Mouse (Mus musculus) lung, adult 2 months (tissue): ENCODE measurements around the gene Gm10197.

Experiments used
- CTCF ChIP-seq: fragments of 200-500 bp; IDR thresholded peaks from 2 replicates; pipeline ENCODE4 v1.5.1; 2011; ENCODE audit warnings: mild to moderate bottlenecking, low read length, control low read depth; ENCODE audit not compliant: insufficient read depth
- POLR2A ChIP-seq: fragments of 200-500 bp; IDR thresholded peaks from 2 replicates; pipeline ENCODE4 v1.6.1; 2011; ENCODE audit warnings: low read depth, mild to moderate bottlenecking, control low read depth, low read length, borderline replicate concordance; ENCODE audit errors: extremely low read depth

DNA sequence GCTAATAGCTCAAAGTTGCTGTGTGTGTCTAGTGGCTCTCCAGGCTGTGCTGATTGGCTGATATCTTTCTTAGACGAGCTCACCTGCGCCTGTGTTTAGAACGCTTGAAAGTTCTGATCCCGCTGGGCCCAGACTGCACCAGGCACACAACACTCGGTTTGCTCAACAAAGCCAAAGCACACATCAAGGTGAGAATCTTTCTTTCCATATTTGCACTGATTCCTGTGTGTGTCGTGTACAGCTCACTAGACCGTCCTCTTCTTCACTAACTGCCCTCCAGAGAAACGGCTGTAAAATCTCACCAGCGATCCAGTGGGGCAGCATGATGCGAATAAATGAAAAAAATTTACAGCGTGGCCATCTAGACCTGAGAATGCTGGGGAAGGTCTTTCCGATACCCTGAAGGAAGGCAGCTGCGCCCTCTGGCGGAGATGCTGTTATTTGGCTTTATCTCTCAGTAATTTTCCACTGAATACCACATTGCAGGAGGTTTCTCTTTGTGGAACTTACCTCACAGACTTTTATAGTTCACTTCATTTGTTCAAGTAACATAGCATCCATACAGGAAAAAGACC, 2.0 kb downstream of the Gm10197 start:
- TF ChIP-seq CTCF (peak; percentile 95), POLR2A (no peak)
